Mouse (Mus musculus) heart, embryonic 14.5 days (tissue): ENCODE measurements around the gene Podnl1. TPM values are rescaled to one million over a fixed set of nuclear protein-coding genes. Genes with fewer than 3 reads are reported as not detected.

Experiments used
- ATAC-seq: fragments of 200-750 bp; cut with Nextera tagmentation; 2 replicates; pipeline ENCODE4 v1.8.0; 2017; ENCODE audit warnings: low read depth, moderate TSS enrichment; ENCODE audit not compliant: insufficient number of reproducible peaks, insufficient read depth, low FRiP score
- H3K27ac ChIP-seq, 2 experiments: fragments of 200-500 bp in 1 of 2; fragments of 300-500 bp in 1 of 2; sonication (generic) in 1 of 2; replicated peaks in 1 of 2; 2 replicates each; pipeline ENCODE4 v1.5.1; 2012 to 2014; ENCODE audit warnings: low read depth in 2 of 2, low read length in 2 of 2, control low read depth in 1 of 2, mild to moderate bottlenecking in 1 of 2, mixed read lengths in 1 of 2; ENCODE audit not compliant: control insufficient read depth in 1 of 2, insufficient read depth in 1 of 2
- H3K27me3 ChIP-seq: fragments of 300-500 bp; sonication (generic); 2 replicates; pipeline ENCODE4 v1.6.1; 2014; ENCODE audit warnings: mild to moderate bottlenecking, low read length, control low read depth; ENCODE audit not compliant: control insufficient read depth, insufficient read depth
- H3K36me3 ChIP-seq: fragments of 300-500 bp; sonication (generic); 2 replicates; pipeline ENCODE4 v1.6.1; 2014; ENCODE audit warnings: mild to moderate bottlenecking, control low read depth, low read length, mixed read lengths; ENCODE audit not compliant: control insufficient read depth, insufficient read depth
- H3K4me1 ChIP-seq, 2 experiments: fragments of 200-500 bp in 1 of 2; fragments of 300-500 bp in 1 of 2; sonication (generic) in 1 of 2; 2 replicates each; pipeline ENCODE4 v1.6.1; 2012 to 2014; ENCODE audit warnings: low read length in 2 of 2, control low read depth in 1 of 2, mixed read lengths in 1 of 2; ENCODE audit not compliant: control insufficient read depth in 2 of 2, insufficient read depth in 2 of 2
- H3K4me2 ChIP-seq: fragments of 300-500 bp; sonication (generic); 2 replicates; pipeline ENCODE4 v1.6.1; 2014; ENCODE audit warnings: mild to moderate bottlenecking, low read length
- H3K4me3 ChIP-seq, 2 experiments: fragments of 200-500 bp in 1 of 2; fragments of 300-500 bp in 1 of 2; sonication (generic) in 1 of 2; 2 replicates each; pipeline ENCODE4 v1.5.1; 2012 to 2014; ENCODE audit warnings: low read length in 2 of 2, mild to moderate bottlenecking in 2 of 2, control low read depth in 1 of 2, low read depth in 1 of 2, moderate library complexity in 1 of 2; ENCODE audit not compliant: control insufficient read depth in 1 of 2, insufficient read depth in 1 of 2
- H3K9ac ChIP-seq: fragments of 300-500 bp; sonication (generic); 2 replicates; pipeline ENCODE4 v1.6.1; 2014; ENCODE audit warnings: mild to moderate bottlenecking, low read length
- H3K9me3 ChIP-seq: fragments of 300-500 bp; sonication (generic); 2 replicates; pipeline ENCODE4 v1.6.1; 2016; ENCODE audit warnings: low read length, control low read depth; ENCODE audit not compliant: control insufficient read depth
- WGBS: fragments of 180-500 bp; shearing (Covaris S2); extraction: QIAGEN DNeasy Blood & Tissue Kit; methylation state at CpG from one replicate; pipeline ENCODE4 v1.1.7; 2014; 5-methylcytosine and 5-hydroxymethylcytosine counted together
- microRNA counts: library from miRNA; unstranded; fragments of <30 nt; microRNA quantifications from one replicate; lab custom pipeline; 2016
- microRNA-seq: library from miRNA; unstranded; fragments of <30 nt; microRNA quantifications from one replicate; pipeline ENCODE4, GENCODE M21; 2016
- polyA plus RNA-seq: library from polyadenylated mRNA; unstranded; fragments of >200 nt; fragmentation: Nextera tagmentation; extraction: Ambion mirVana; gene quantifications from 2 replicates; pipeline ENCODE4 v1.2.1, GENCODE M21; 2014

Gene Podnl1
- polyA plus RNA-seq, 1 experiment from 2014 or later: 0.16 TPM

GRCm38 (mm10) chr8:84176560-84176959 lies 50.8 kb downstream of the Podnl1 start:
- Histone ChIP-seq H3K9ac (peak overlapping the region; percentile 50; the same call in 1 of the 2 replicates), H3K27ac (no peak overlapping the region), H3K4me3 (no peak overlapping the region), H3K36me3 (peaks cover 31% of the 10 kb centered on the region), H3K4me2 (0 out of 2 replicates have a peak overlapping the region, but pooled peaks have one; percentile 11), H3K9me3 (no peaks in the 10 kb centered on the region), H3K4me1 (peaks cover 16 to 42% of the 10 kb centered on the region in 2 experiments), H3K27me3 (no peaks in the 10 kb centered on the region)
- no peak for ATAC-seq
- WGBS: 26% methylated on average over 3 of the region's 3 CpGs

GRCm38 (mm10) chr8:84177405-84177804 lies 51.6 kb downstream of the Podnl1 start:
- no peak overlapping the region for H3K4me2 ChIP-seq
- WGBS: 94% methylated on average over 3 of the region's 3 CpGs
- ATAC-seq: no peak
- no peaks in the 10 kb centered on the region for H3K27me3 ChIP-seq
- H3K27ac ChIP-seq: no peak overlapping the region
- H3K9me3 ChIP-seq: no peaks in the 10 kb centered on the region
- H3K4me3 ChIP-seq: no peak overlapping the region
- H3K4me1 ChIP-seq: peaks cover 16 to 44% of the 10 kb centered on the region in 2 experiments
- H3K36me3 ChIP-seq: peaks cover 22% of the 10 kb centered on the region
- H3K9ac ChIP-seq: no peak overlapping the region

GRCm38 (mm10) chr8:84178592-84178991 lies 52.8 kb downstream of the Podnl1 start:
- 85% methylated on average over 8 of the region's 8 CpGs for WGBS
- no peaks in the 10 kb centered on the region for H3K9me3 ChIP-seq
- peaks cover 10% of the 10 kb centered on the region for H3K36me3 ChIP-seq
- H3K9ac ChIP-seq: no peak overlapping the region
- no peak overlapping the region for H3K4me3 ChIP-seq
- H3K4me2 ChIP-seq: no peak overlapping the region
- no peaks in the 10 kb centered on the region for H3K27me3 ChIP-seq
- no peak overlapping the region for H3K27ac ChIP-seq
- H3K4me1 ChIP-seq: peaks cover 19 to 50% of the 10 kb centered on the region in 2 experiments
- ATAC-seq: no peak

- Histone ChIP-seq H3K9me3 (no peaks in the 10 kb centered on the region), H3K9ac (peak overlapping the region; percentile 65), H3K4me2 (peak overlapping the region; percentile 61), H3K4me3 (peak overlapping the region in 1 of 2 experiments; percentile 23; a peak in 1 of 4 replicates), H3K4me1 (peaks cover 22 to 56% of the 10 kb centered on the region in 2 experiments), H3K27me3 (no peaks in the 10 kb centered on the region), H3K36me3 (peaks cover 6% of the 10 kb centered on the region; the same call in 1 of the 2 replicates), H3K27ac (peak overlapping the region in 1 of 2 experiments; percentile 69; a peak in 1 of 4 replicates)
- ATAC-seq: no peak
- WGBS: 34% methylated on average over 4 of the region's 4 CpGs
These were observed 54.2 kb downstream of the Podnl1 start for GRCm38 (mm10) chr8:84179946-84180345.

GRCm38 (mm10) chr8:84180530-84181190 lies 54.9 kb downstream of the Podnl1 start:
- H3K9me3 ChIP-seq: no peaks in the 10 kb centered on the region
- H3K36me3 ChIP-seq: peaks cover 6% of the 10 kb centered on the region; the same call in 1 of the 2 replicates
- 2% methylated on average over 16 of the region's 16 CpGs for WGBS
- ATAC-seq: peak; percentile 57
- H3K4me1 ChIP-seq: peaks cover 22 to 56% of the 10 kb centered on the region in 2 experiments
- H3K4me2 ChIP-seq: peak overlapping the region; percentile 61
- H3K27ac ChIP-seq: peak overlapping the region; percentile 69; a peak in 3 of 4 replicates
- H3K4me3 ChIP-seq: peak overlapping the region; percentile 23 to 28; a peak in 2 of 4 replicates
- peak overlapping the region; percentile 65 for H3K9ac ChIP-seq
- H3K27me3 ChIP-seq: no peaks in the 10 kb centered on the region

MicroRNA genes within 50 kb of the gene (microRNA counts, 519-probe panel; counts per million panel counts)
- microRNA mmu-miR-181c (lab: Ali Mortazavi, UCI) (322 counts per million, percentile 70 among the panel's probes with 10 or more counts), microRNA mmu-miR-709 (lab: Ali Mortazavi, UCI) (322 counts per million, percentile 70 among the panel's probes with 10 or more counts)

Small RNA genes within 50 kb of the gene (microRNA-seq; reads per million reads assigned to microRNA genes)
- not detected for gene Gm25110
- gene Mir181c: 3,295 reads per million, percentile 88 among the genes with 10 or more reads in this experiment
- gene Mir181d: 2,959 reads per million, percentile 87 among the genes with 10 or more reads in this experiment
- gene Mir709: not detected

Other genes starting within 250 kb of the Podnl1 start
- 10.4 and 13.0 TPM in 2 replicates for gene Adgrl1, start 225.9 kb upstream of the Podnl1 start, polyA plus RNA-seq
- gene Gm10644, start 170.8 kb upstream of the Podnl1 start, polyA plus RNA-seq: 0.51 and 0.66 TPM in 2 replicates
- gene Asf1b, start 170.5 kb upstream of the Podnl1 start, polyA plus RNA-seq: 57.2 and 60.7 TPM in 2 replicates
- gene Prkaca, start 153.0 kb upstream of the Podnl1 start, polyA plus RNA-seq: 160 and 211 TPM in 2 replicates
- 7.3 and 8.5 TPM in 2 replicates for gene Samd1, start 128.3 kb upstream of the Podnl1 start, polyA plus RNA-seq
- 0.69 and 0.80 TPM in 2 replicates for gene 1700067K01Rik, start 124.5 kb upstream of the Podnl1 start, polyA plus RNA-seq
- 0.16 and 0.20 TPM in 2 replicates for gene 2210011C24Rik, start 113.8 kb upstream of the Podnl1 start, polyA plus RNA-seq
- 0.13 and 1.2 TPM in 2 replicates for gene Palm3, start 104.5 kb upstream of the Podnl1 start, polyA plus RNA-seq
- gene Il27ra, start 83.4 kb upstream of the Podnl1 start, polyA plus RNA-seq: 6.1 and 6.3 TPM in 2 replicates
- gene Rln3, start 81.0 kb upstream of the Podnl1 start, polyA plus RNA-seq: not detected in 2 replicates
- 1.1 and 1.6 TPM in 2 replicates for gene Gm10643, start 60.9 kb upstream of the Podnl1 start, polyA plus RNA-seq
- gene Rfx1, start 59.2 kb upstream of the Podnl1 start, polyA plus RNA-seq: 6.1 and 6.3 TPM in 2 replicates
- 6.3 and 6.4 TPM in 2 replicates for gene Dcaf15, start 21.2 kb upstream of the Podnl1 start, polyA plus RNA-seq
- 9.3 and 11.8 TPM in 2 replicates for gene Cc2d1a, start 21.9 kb downstream of the Podnl1 start, polyA plus RNA-seq
- gene 4930432K21Rik, start 22.0 kb downstream of the Podnl1 start, polyA plus RNA-seq: 0.43 and 0.63 TPM in 2 replicates
- gene Nanos3, start 59.2 kb downstream of the Podnl1 start, polyA plus RNA-seq: 2.4 and 3.8 TPM in 2 replicates
- gene Zswim4, start 111.1 kb downstream of the Podnl1 start, polyA plus RNA-seq: 6.7 and 7.3 TPM in 2 replicates
- 359 and 400 TPM in 2 replicates for gene D8Ertd738e, start 123.7 kb downstream of the Podnl1 start, polyA plus RNA-seq
- gene Mri1, start 131.3 kb downstream of the Podnl1 start, polyA plus RNA-seq: 45.4 and 48.3 TPM in 2 replicates
- gene Ccdc130, start 144.4 kb downstream of the Podnl1 start, polyA plus RNA-seq: 17.5 and 20.8 TPM in 2 replicates